ENCODE assay signal across 9 mouse cellular contexts in genomic region chr5:125052237-125052602, GRCm38 (mm10). TPM values are rescaled to one million over a fixed set of nuclear protein-coding genes. Genes with fewer than 3 reads are reported as not detected.
DNase-seq lines count a peak whose midpoint lies in the region; ATAC-seq and TF ChIP-seq lines count a peak whose summit lies in the region.
"Had no signal": no experiment of that assay in that cellular context is flagged by ENCODE, and none has a peak within 500 bp of the region (broad histone marks: within the 10 kb centered on the region; RNA-seq: fewer than 3 reads in every experiment).

No protein-coding gene starts in this region.

- no peak for TF ChIP-seq CTCF in kidney, adult 2 months (conservative IDR thresholded peaks at IDR 0.05; ENCODE audit: insufficient read depth, insufficient read length, low read depth, low read length)

- no peaks in the 10 kb centered on the region for H3K9me3 ChIP-seq in hindbrain, embryonic 10.5 days
- H3K9me3 ChIP-seq in hindbrain, embryonic 11.5 days (ENCODE audit: control insufficient read depth, low read length): no peaks in the 10 kb centered on the region
- no peaks in the 10 kb centered on the region for H3K9me3 ChIP-seq in embryonic facial prominence, embryonic 14.5 days (ENCODE audit: control insufficient read depth, low read length)
- no peaks in the 10 kb centered on the region for H3K9me3 ChIP-seq in megakaryocyte, embryonic 14.5 days
- no peaks in the 10 kb centered on the region for H3K9me3 ChIP-seq in intestine, embryonic 16.5 days (ENCODE audit: control insufficient read depth, low read length)

- H3K9ac ChIP-seq in hindbrain, embryonic 11.5 days (ENCODE audit: low read depth, low read length): no peak overlapping the region
- 0 out of 2 replicates have a peak overlapping the region, but pooled peaks have one; percentile 9 for H3K9ac ChIP-seq in embryonic facial prominence, embryonic 14.5 days (ENCODE audit: low read depth, low read length)
- H3K9ac ChIP-seq in intestine, embryonic 16.5 days (ENCODE audit: low read depth, low read length): no peak overlapping the region

- no peak overlapping the region for H3K4me2 ChIP-seq in hindbrain, embryonic 11.5 days (replicated peaks; ENCODE audit: low read depth, low read length)
- no peak overlapping the region for H3K4me2 ChIP-seq in embryonic facial prominence, embryonic 14.5 days (ENCODE audit: low read depth, low read length)
- no peak overlapping the region for H3K4me2 ChIP-seq in intestine, embryonic 16.5 days (ENCODE audit: low read depth, low read length)

- ATAC-seq in hindbrain, embryonic 11.5 days (ENCODE audit: low FRiP score): no peak
- no peak for ATAC-seq in embryonic facial prominence, embryonic 14.5 days (ENCODE audit: low read depth)
- ATAC-seq in inflammation-experienced regulatory T-cells, adult 6 months: peak; percentile 28
- ATAC-seq in intestine, embryonic 16.5 days: no peak

- H3K4me3 ChIP-seq in hindbrain, embryonic 10.5 days: no peak overlapping the region
- no peak overlapping the region for H3K4me3 ChIP-seq in hindbrain, embryonic 11.5 days (ENCODE audit: low read depth, low read length)
- no peak overlapping the region for H3K4me3 ChIP-seq in embryonic facial prominence, embryonic 14.5 days (ENCODE audit: low read depth, low read length)
- peak overlapping the region; percentile 71 for H3K4me3 ChIP-seq in megakaryocyte, embryonic 14.5 days (replicated peaks)
- H3K4me3 ChIP-seq in intestine, embryonic 16.5 days (ENCODE audit: low read length): no peak overlapping the region
- no peak overlapping the region for H3K4me3 ChIP-seq in kidney, adult 2 months (ENCODE audit: insufficient read depth, low read depth, low read length)

- TF ChIP-seq POLR2A in kidney, adult 2 months (IDR thresholded peaks at IDR 0.05; ENCODE audit: low read depth, low read length): no peak

- H3K27me3 ChIP-seq in hindbrain, embryonic 10.5 days (ENCODE audit: insufficient read depth, poor library complexity, severe bottlenecking): 0 out of 2 replicates have a peak, but pooled peaks cover 7% of the 10 kb centered on the region
- no peaks in the 10 kb centered on the region for H3K27me3 ChIP-seq in hindbrain, embryonic 11.5 days (ENCODE audit: control insufficient read depth, insufficient read depth, low read length)
- no peaks in the 10 kb centered on the region for H3K27me3 ChIP-seq in embryonic facial prominence, embryonic 14.5 days (replicated peaks; ENCODE audit: control insufficient read depth, insufficient read depth, low read length)
- H3K27me3 ChIP-seq in megakaryocyte, embryonic 14.5 days (replicated peaks): no peaks in the 10 kb centered on the region
- H3K27me3 ChIP-seq in intestine, embryonic 16.5 days (replicated peaks; ENCODE audit: control insufficient read depth, insufficient read depth, low read length): no peaks in the 10 kb centered on the region
- no peaks in the 10 kb centered on the region for H3K27me3 ChIP-seq in kidney, adult 2 months (replicated peaks; ENCODE audit: control insufficient read depth, insufficient read depth, low read length)

- peaks cover 90% of the 10 kb centered on the region for H3K36me3 ChIP-seq in hindbrain, embryonic 10.5 days
- H3K36me3 ChIP-seq in hindbrain, embryonic 11.5 days (ENCODE audit: control insufficient read depth, insufficient read depth, low read length): peaks cover 6% of the 10 kb centered on the region
- peaks cover 73% of the 10 kb centered on the region for H3K36me3 ChIP-seq in embryonic facial prominence, embryonic 14.5 days (ENCODE audit: control insufficient read depth, insufficient read depth, low read length)
- peaks cover 84% of the 10 kb centered on the region for H3K36me3 ChIP-seq in megakaryocyte, embryonic 14.5 days (replicated peaks; ENCODE audit: low read length)
- peaks cover 9% of the 10 kb centered on the region; the same call in 1 of the 2 replicates for H3K36me3 ChIP-seq in intestine, embryonic 16.5 days (ENCODE audit: control insufficient read depth, insufficient read depth, low read length)
- peaks cover 2% of the 10 kb centered on the region; the same call in 1 of the 2 replicates for H3K36me3 ChIP-seq in kidney, adult 2 months (ENCODE audit: control insufficient read depth, insufficient read depth, low read length)

- peak overlapping the region; percentile 60; the same call in 1 of the 2 replicates for H3K27ac ChIP-seq in hindbrain, embryonic 10.5 days
- H3K27ac ChIP-seq in hindbrain, embryonic 11.5 days (ENCODE audit: low read depth, low read length): no peak overlapping the region
- no peak overlapping the region for H3K27ac ChIP-seq in embryonic facial prominence, embryonic 14.5 days (replicated peaks; ENCODE audit: low read depth, low read length)
- no peak overlapping the region for H3K27ac ChIP-seq in intestine, embryonic 16.5 days (ENCODE audit: low read length)
- H3K27ac ChIP-seq in kidney, adult 2 months (ENCODE audit: insufficient read depth, low read depth, low read length): no peak overlapping the region

- H3K4me1 ChIP-seq in hindbrain, embryonic 10.5 days (replicated peaks): peaks cover 58% of the 10 kb centered on the region
- peaks cover 17% of the 10 kb centered on the region for H3K4me1 ChIP-seq in hindbrain, embryonic 11.5 days (replicated peaks; ENCODE audit: control insufficient read depth, insufficient read depth, low read length)
- peaks cover 15% of the 10 kb centered on the region for H3K4me1 ChIP-seq in embryonic facial prominence, embryonic 14.5 days (ENCODE audit: control insufficient read depth, insufficient read depth, low read length)
- peaks cover 85% of the 10 kb centered on the region for H3K4me1 ChIP-seq in megakaryocyte, embryonic 14.5 days
- H3K4me1 ChIP-seq in intestine, embryonic 16.5 days (ENCODE audit: control insufficient read depth, insufficient read depth, low read length): peaks cover 15% of the 10 kb centered on the region
- peaks cover 11% of the 10 kb centered on the region; the same call in 1 of the 2 replicates for H3K4me1 ChIP-seq in kidney, adult 2 months (ENCODE audit: control insufficient read depth, insufficient read depth, low read length)

- DNase-seq in hindbrain, embryonic 10.5 days (ENCODE audit: low spot score): no peak
- DNase-seq in hindbrain, embryonic 11.5 days (ENCODE audit: low spot score): no peak
- DNase-seq in embryonic facial prominence, embryonic 14.5 days (ENCODE audit: low spot score): no peak
- DNase-seq in embryo, embryonic 9.5 days (ENCODE audit: extremely low spot score): no peak
- DNase-seq in kidney, adult 2 months: no peak
- DNase-seq: thymus, postnatal 4 days had no signal

- WGBS in hindbrain, embryonic 10.5 days: 85% methylated on average over 10 of the region's 10 CpGs
- 83% methylated on average over 10 of the region's 10 CpGs for WGBS in hindbrain, embryonic 11.5 days
- 75% methylated on average over 10 of the region's 10 CpGs for WGBS in embryonic facial prominence, embryonic 14.5 days
- 70% methylated on average over 10 of the region's 10 CpGs for WGBS in intestine, embryonic 16.5 days
- 70% methylated on average over 10 of the region's 10 CpGs for WGBS in kidney, adult 2 months

RNA-seq across cellular contexts. Expression of gene Rflna, which starts 49.2 kb away (rescaled TPM):
- 4.3 and 7.7 TPM in 2 replicates for polyA plus RNA-seq in hindbrain, embryonic 10.5 days (2016; fragmentation: Nextera tagmentation; extraction: Ambion mirVana)
- polyA plus RNA-seq in hindbrain, embryonic 11.5 days (2014; fragmentation: Nextera tagmentation; extraction: Ambion mirVana): 7.8 and 9.2 TPM in 2 replicates
- polyA plus RNA-seq in embryonic facial prominence, embryonic 14.5 days (2014; fragmentation: Nextera tagmentation; extraction: Ambion mirVana): 19.3 and 29.0 TPM in 2 replicates
- polyA plus RNA-seq in inflammation-experienced regulatory T-cells, adult 6 months (2017; shearing (Covaris generic)): under 1 TPM in 2 of 3 experiments, not detected in 1; 0.36 to 0.87 TPM
- polyA plus RNA-seq in megakaryocyte, embryonic 14.5 days (2012; ENCODE audit: insufficient read depth, low replicate concordance): not detected in 2 replicates
- 1.5 and 1.7 TPM in 2 replicates for polyA plus RNA-seq in intestine, embryonic 16.5 days (2015; fragmentation: Nextera tagmentation; extraction: Ambion mirVana)
- 7.9 and 11.3 TPM in 2 replicates for polyA plus RNA-seq in kidney, adult 2 months (2012; rRNA removed)
